Mouse (Mus musculus) hematopoietic stem cell, adult 5-6 weeks (primary cell): ENCODE data around the gene Plb1. TPM values are rescaled to one million over a fixed set of nuclear protein-coding genes. Genes with fewer than 3 reads are reported as not detected.

Experiments
- ATAC-seq, 2 experiments: fragments of 125-278 bp in 1 of 2; replicated peaks in 1 of 2; 2 replicates each; pipeline ENCODE4 v1.8.0; 2016 to 2017; ENCODE audit warnings: inconsistent platforms in 2 of 2, mild to moderate bottlenecking in 2 of 2, moderate number of reproducible peaks in 2 of 2, low read depth in 1 of 2, moderate TSS enrichment in 1 of 2; ENCODE audit not compliant: low FRiP score in 2 of 2, poor library complexity in 2 of 2, severe bottlenecking in 2 of 2, insufficient read depth in 1 of 2, low TSS enrichment in 1 of 2
- total RNA-seq: library from RNA; stranded (forward); fragments of 172-1452, 232-1000 nt; gene quantifications from 2 replicates; pipeline ENCODE4 v1.2.3, GENCODE M21; 2017

Plb1 gene
- total RNA-seq, 1 experiment from 2014 or later, result not detected

DNA sequence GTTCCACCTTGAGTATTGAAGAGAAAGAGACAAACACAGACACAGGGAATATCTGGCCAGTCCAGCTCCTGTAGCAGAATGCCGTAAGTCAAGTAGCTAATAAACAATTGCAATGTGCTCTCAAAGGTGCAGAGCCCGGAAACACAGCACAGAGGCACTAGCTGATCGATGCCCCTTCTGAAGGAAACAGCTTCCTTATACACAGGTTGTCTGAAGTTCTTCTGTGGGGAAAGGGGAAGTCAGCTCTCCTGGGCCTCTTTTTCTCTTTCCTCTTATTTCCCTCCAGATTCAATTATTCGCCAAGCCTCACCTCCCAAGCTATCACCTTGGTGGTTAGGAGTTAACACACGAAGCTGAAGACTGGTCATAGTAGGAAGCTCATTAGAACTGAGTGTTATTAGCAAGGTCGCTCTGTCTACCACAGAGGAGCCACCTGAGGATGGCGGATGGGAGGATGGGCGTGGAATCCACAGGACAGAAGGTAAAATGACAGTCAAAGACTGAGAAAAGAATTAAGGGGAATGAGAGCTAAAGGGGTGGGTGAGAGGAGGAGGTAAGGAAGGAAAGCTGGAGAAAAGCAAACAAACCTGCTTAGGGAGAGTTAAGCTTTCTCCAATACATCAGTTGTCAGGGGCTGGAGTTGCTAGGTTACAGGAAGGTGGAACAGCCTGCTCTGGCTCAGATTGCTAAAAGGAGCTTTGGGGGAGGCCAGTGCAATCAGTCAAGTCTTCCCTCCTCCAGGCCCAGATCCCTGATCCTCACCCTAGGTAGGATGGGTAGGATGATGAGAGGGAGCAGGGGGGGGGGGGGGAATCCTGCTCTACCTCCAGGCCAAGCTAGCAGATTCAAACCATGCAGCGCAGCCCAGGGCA lies 170.8 kb downstream of the Plb1 start:
- peak in 1 of 2 experiments; percentile 51; a peak in 1 of 4 replicates for ATAC-seq

DNA sequence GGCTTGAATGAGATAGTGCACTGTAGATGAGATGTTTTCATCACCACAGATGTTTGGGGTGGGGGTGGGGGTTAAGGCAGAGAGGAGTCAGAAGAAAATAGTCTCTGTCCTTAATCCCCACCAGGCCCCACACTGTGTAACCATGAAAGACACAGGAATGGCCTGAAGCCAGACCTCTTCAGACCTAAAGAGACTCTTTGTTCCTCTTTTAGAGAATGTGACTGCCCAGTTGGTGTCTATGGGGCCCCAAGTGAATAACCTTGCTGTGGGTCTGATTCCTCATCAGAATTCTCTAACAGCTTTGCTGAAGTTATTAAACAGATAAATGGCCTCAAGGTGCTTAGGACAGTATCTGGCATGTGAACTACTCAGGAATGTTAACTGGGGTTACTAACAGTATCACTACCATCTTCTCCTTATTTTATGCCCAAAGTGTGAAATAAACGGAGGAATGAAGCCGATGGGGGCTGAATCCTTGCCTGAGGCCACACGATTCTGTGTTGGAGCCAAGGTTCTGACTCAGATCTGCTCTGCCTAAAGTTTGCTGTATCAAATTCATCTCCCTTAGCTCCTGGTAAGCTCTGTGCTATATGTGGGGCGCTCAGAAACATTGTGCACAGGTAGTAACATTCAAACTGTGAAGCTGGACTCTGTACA lies 172.8 kb downstream of the Plb1 start:
- peak; percentile 53 to 74; a peak in 1 of 4 replicates for ATAC-seq

DNA sequence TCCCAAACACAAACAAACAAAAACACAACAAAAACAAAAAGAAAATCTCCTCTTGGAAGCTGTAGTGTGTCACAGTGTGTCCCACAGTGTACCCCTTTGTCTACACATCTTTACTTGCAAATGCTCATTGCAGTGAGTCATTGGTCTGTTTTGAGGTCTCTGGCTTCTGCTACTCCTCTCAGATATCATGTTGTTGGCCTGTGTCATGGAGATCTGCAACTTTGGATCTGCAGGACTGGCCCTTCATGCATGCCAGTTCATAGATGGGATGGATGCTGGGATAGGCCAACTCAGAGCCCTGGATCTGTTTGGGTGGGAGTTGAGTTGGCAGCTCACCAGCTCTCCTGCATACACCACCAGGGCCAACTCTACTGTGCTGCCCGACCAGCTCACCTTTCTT lies 176.3 kb downstream of the Plb1 start:
- ATAC-seq, result no peak

DNA sequence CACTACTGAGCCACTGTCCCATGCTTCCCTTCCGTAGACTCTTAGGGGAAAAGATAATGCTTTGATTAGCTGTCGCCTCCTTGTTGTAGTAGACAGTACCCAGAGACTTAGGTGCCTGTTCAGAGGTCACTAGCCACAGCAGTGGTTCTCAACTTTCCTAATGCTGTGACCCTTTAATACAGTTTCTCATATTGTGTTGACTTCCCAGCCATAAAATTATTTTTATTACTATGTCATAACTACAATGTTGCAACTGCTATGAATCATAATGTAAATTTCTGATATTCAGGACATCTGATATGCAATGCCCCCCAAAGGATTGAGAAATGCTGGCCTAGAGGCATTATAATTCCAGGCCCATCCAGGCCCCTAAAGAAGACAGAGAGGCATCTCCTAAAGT lies 177.2 kb downstream of the Plb1 start:
- ATAC-seq, result no peak

DNA sequence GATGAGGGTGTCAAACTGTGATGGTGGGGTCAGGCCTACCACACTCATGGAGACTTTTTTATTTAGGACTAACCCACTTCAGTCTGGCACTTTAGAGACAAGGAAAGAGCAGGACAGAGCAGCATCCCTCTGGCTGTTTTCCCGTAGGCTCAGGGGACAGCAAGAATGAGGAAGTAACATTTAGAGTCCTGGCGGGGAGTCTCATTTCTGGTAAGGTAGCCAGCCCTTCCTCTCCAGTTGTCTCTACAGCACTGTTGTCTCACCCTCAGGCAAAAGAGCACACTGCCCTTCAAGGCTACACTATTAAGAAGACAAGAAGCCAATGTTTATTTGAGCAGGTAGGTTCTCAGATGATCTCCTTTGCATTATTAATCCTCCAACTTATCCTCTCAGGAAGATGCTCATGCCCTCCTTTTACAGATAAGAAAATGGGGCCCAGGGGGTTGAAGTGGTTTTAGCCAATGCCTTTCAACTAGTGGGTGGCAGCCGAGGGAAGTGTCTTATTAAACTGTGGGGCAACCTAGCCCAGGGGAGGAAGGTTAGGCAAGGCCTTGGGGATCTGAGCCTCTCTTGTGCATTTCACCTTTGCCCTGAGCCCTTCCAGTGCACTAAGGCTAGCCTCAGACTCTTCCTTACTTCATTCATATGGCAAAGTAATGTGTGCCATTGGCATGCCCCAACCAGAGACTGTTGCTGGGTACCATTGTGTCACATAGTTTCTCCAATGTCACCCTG lies 178.6 kb downstream of the Plb1 start:
- ATAC-seq, result peak; percentile 37 to 60; a peak in 2 of 4 replicates

DNA sequence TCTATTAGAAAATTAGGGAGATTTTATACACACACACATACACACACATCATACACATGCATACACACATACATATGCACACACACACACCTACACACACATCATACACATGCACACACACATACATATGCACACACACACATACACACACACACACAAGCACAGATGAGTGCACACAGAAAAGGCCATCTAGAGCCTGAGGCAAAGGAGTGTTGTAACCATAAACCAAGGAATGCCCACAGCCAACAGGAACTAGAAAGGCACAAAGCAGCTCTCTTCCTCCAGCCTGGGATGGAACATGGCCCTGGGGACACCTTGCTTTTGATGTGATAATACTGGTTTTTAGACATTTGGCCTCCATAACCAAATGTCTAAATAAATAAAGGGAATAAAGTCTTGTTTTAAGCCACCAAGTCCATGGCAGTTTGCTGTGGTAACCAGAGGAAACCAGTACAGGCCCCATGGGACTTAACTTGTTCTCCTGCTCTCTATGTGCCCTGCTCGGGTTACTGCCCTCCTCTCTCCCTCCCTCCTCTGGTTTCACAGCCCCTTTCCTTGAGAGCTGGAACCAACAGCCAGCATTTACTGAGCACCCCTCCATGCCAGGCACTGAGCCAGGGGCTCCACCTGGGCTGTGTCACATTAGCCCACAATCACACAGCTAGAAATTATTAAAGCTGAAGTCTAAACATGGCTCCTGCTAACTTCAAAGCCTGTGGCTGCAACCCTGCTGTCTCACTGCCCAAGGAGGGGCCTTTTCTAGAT lies 179.9 kb downstream of the Plb1 start:
- ATAC-seq, result no peak

DNA sequence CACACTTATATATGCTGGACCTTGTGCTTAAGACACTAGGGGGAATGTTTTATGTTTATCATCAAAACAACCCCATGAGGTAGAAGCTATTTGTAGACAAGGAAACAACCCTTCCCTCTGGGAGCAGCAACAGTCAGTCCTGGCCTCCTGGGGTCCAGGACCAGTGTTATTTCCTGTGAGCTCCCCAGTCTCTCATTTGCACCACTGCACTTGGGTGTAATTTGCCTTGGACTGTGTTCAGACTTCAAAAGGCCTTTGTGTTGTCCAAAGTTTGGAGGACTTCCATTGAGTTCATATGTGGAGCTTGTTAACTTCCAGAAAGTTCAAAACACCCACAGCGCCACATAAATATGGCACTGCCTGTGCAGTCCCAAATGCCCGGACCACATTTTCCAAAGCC lies 180.6 kb downstream of the Plb1 start:
- no peak for ATAC-seq

DNA sequence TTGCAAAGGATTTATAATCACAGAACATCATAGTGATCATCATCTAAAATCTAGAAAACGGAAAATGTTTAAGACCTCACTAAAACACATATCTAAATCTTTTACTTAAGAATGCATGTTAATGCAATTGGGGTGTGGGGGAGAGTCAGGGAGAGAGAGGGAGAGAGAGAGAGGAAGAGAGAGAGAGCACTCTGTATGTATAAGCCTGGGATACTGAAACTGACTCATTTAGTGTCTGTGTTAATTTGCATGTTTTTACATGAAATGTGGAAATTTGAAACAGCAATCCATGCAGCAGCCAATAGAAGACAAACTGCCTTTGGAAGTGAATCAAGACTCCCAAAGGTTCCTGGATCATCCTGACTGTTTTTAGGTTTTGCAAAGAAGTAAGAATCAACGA lies 181.1 kb downstream of the Plb1 start:
- ATAC-seq, result no peak

DNA sequence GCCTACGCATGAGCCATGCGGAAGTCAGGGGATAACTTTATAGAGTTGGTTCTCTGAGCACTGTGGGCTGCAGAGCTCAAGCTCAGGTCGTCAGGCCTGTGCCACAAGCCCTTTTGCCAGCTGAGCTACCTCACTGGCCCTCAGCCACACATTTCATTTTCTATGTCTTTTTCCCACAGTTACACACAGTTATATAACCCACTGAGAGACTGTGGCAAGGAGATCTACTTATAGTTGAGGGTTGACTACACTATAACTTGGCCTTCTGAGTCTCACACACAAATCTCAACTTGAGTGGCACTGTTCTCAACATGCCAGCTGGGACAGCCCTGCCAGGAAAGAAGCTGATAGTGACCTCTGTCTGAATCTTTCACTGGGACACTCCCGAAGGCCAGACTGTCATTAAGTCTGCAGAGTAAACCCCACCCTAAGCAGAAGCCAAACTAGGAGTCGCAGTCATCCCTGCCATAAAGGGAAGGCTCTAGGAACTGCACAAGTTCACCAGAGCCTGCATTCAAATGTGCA lies 182.0 kb downstream of the Plb1 start:
- ATAC-seq, result no peak

DNA sequence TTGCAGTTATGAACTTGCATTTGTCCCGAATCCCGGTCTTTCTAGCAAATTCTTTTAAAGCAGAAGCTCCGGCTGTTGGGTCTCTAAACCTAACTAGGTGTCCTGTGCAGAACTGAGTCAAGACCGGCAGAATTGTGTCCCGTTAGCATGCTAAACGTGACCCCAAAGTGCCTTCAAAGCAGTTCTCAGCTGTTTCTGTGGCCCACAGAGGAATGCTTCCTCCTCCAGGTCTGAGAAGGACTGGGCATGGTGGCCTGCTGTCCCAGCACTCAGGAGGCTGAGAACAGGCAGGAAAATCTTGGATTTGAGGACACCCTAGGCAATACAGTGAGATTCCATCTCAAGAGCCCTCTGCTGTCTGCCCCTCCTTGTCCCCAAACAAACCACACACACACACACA lies 183.0 kb downstream of the Plb1 start:
- no peak for ATAC-seq

Other genes with a start within 250 kb of the Plb1 start
- gene Fosl2, start 96.9 kb upstream of the Plb1 start, total RNA-seq, result 29.6 and 47.8 TPM in 2 replicates
- 240 and 271 TPM in 2 replicates for gene Ppp1cb, start 226.1 kb downstream of the Plb1 start, total RNA-seq